In the genomic region with DNA sequence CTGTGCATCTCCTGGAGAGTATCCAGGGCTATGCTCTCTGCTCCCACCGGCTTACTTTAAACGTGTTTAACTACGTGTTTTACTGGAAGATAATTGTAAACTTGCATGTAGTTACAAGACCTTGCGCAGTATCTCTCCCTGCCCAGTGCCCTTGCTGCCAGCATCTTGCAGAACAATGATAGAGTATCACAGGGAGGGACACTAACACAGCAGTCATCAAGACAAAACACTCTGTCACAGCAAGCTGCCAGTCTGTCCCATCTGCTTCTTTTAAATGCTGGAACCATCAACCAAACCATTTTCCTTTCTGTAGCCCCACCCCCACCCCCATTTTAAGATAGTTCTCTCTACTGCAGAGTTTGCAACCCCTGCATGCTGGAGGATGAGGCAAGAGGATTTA, we compare ENCODE assay signal across 14 mouse cellular contexts. TPM values are rescaled to one million over a fixed set of nuclear protein-coding genes. Genes with fewer than 3 reads are reported as not detected.
A peak's percentile ranks its signal among the peaks of the same experiment; 100 is the strongest.
DNase-seq lines count a peak whose midpoint lies in the region; ATAC-seq and TF ChIP-seq lines count a peak whose summit lies in the region.
"Had no signal": no experiment of that assay in that cellular context is flagged by ENCODE, and none has a peak within 500 bp of the region (broad histone marks: within the 10 kb centered on the region; RNA-seq: fewer than 3 reads in every experiment).

No protein-coding gene starts in this region.

- H3K4me2 ChIP-seq in hindbrain, embryonic 11.5 days (replicated peaks; ENCODE audit: low read depth, low read length): no peak overlapping the region
- H3K4me2 ChIP-seq in midbrain, postnatal 0 days (ENCODE audit: low read depth, low read length, poor library complexity, severe bottlenecking): no peak overlapping the region
- H3K4me2 ChIP-seq in midbrain, embryonic 14.5 days (ENCODE audit: low read length): no peak overlapping the region
- peak overlapping the region; percentile 32 for H3K4me2 ChIP-seq in liver, embryonic 12.5 days
- H3K4me2 ChIP-seq: embryonic facial prominence, embryonic 15.5 days had no signal

- H3K9ac ChIP-seq in hindbrain, embryonic 11.5 days (ENCODE audit: low read depth, low read length): no peak overlapping the region
- H3K9ac ChIP-seq in midbrain, postnatal 0 days (replicated peaks; ENCODE audit: low read length, poor library complexity, severe bottlenecking): no peak overlapping the region
- no peak overlapping the region for H3K9ac ChIP-seq in midbrain, embryonic 14.5 days (replicated peaks; ENCODE audit: low read length)
- peak overlapping the region; percentile 46; the same call in 1 of the 2 replicates for H3K9ac ChIP-seq in liver, embryonic 12.5 days
- H3K9ac ChIP-seq: embryonic facial prominence, embryonic 15.5 days had no signal

- no peak for DNase-seq in hindbrain, embryonic 10.5 days (ENCODE audit: low spot score)
- DNase-seq in hindbrain, embryonic 11.5 days (ENCODE audit: low spot score): no peak
- DNase-seq in midbrain, postnatal 0 days (ENCODE audit: low spot score): peak; percentile 47
- DNase-seq in midbrain, embryonic 14.5 days: no peak
- no peak for DNase-seq in left cerebral cortex, postnatal 25 days (ENCODE audit: low spot score in 2 of 2)
- no peak for DNase-seq in spleen, postnatal 36 days (ENCODE audit: low spot score in 2 of 2)
- no peak for DNase-seq in retina, embryonic 14.5 days (ENCODE audit: low spot score)
- DNase-seq: cerebellum, adult 11-12 months; heart, adult 18-20 months; lung, postnatal 36 days; spleen, adult 18-20 months had no signal

- 75% methylated on average over 4 of the region's 4 CpGs for WGBS in hindbrain, embryonic 10.5 days
- 56% methylated on average over 4 of the region's 4 CpGs for WGBS in hindbrain, embryonic 11.5 days
- WGBS in midbrain, postnatal 0 days: 73% methylated on average over 4 of the region's 4 CpGs
- 75% methylated on average over 4 of the region's 4 CpGs for WGBS in midbrain, embryonic 14.5 days
- 22% methylated on average over 4 of the region's 4 CpGs for WGBS in liver, embryonic 12.5 days (ENCODE audit: insufficient replicate concordance)

- no peak overlapping the region for H3K4me3 ChIP-seq in hindbrain, embryonic 10.5 days
- H3K4me3 ChIP-seq in hindbrain, embryonic 11.5 days (ENCODE audit: low read depth, low read length): no peak overlapping the region
- H3K4me3 ChIP-seq in midbrain, postnatal 0 days (ENCODE audit: low read depth, low read length): no peak overlapping the region
- H3K4me3 ChIP-seq in midbrain, embryonic 14.5 days (replicated peaks; ENCODE audit: low read depth, low read length): no peak overlapping the region
- H3K4me3 ChIP-seq in liver, embryonic 12.5 days: no peak overlapping the region
- H3K4me3 ChIP-seq: embryonic facial prominence, embryonic 15.5 days had no signal

- H3K4me1 ChIP-seq in hindbrain, embryonic 10.5 days (replicated peaks): peaks cover 21% of the 10 kb centered on the region
- no peaks in the 10 kb centered on the region for H3K4me1 ChIP-seq in hindbrain, embryonic 11.5 days (replicated peaks; ENCODE audit: control insufficient read depth, insufficient read depth, low read length)
- no peaks in the 10 kb centered on the region for H3K4me1 ChIP-seq in midbrain, postnatal 0 days (ENCODE audit: insufficient read depth, low read length)
- 0 out of 2 replicates have a peak, but pooled peaks cover 5% of the 10 kb centered on the region for H3K4me1 ChIP-seq in midbrain, embryonic 14.5 days (ENCODE audit: control insufficient read depth, insufficient read depth, low read length)
- H3K4me1 ChIP-seq in liver, embryonic 12.5 days: peaks cover 99% of the 10 kb centered on the region

- TF ChIP-seq CTCF in midbrain, postnatal 0 days (IDR thresholded peaks at IDR 0.05): no peak

- no peaks in the 10 kb centered on the region for H3K9me3 ChIP-seq in hindbrain, embryonic 10.5 days
- no peaks in the 10 kb centered on the region for H3K9me3 ChIP-seq in hindbrain, embryonic 11.5 days (ENCODE audit: control insufficient read depth, low read length)
- H3K9me3 ChIP-seq in midbrain, postnatal 0 days (ENCODE audit: low read length): no peaks in the 10 kb centered on the region
- H3K9me3 ChIP-seq in midbrain, embryonic 14.5 days (ENCODE audit: control insufficient read depth, low read length): no peaks in the 10 kb centered on the region
- no peaks in the 10 kb centered on the region for H3K9me3 ChIP-seq in liver, embryonic 12.5 days (replicated peaks)
- H3K9me3 ChIP-seq: embryonic facial prominence, embryonic 15.5 days had no signal

- peaks cover 19% of the 10 kb centered on the region for H3K27me3 ChIP-seq in hindbrain, embryonic 10.5 days (ENCODE audit: insufficient read depth, poor library complexity, severe bottlenecking)
- H3K27me3 ChIP-seq in hindbrain, embryonic 11.5 days (ENCODE audit: control insufficient read depth, insufficient read depth, low read length): no peaks in the 10 kb centered on the region
- H3K27me3 ChIP-seq in midbrain, postnatal 0 days (ENCODE audit: insufficient read depth, low read length): 0 out of 2 replicates have a peak, but pooled peaks cover 4% of the 10 kb centered on the region
- H3K27me3 ChIP-seq in midbrain, embryonic 14.5 days (ENCODE audit: control insufficient read depth, insufficient read depth, low read length): no peaks in the 10 kb centered on the region
- H3K27me3 ChIP-seq in liver, embryonic 12.5 days (replicated peaks): no peaks in the 10 kb centered on the region
- H3K27me3 ChIP-seq: embryonic facial prominence, embryonic 15.5 days had no signal

- no peaks in the 10 kb centered on the region for H3K36me3 ChIP-seq in hindbrain, embryonic 10.5 days
- no peaks in the 10 kb centered on the region for H3K36me3 ChIP-seq in hindbrain, embryonic 11.5 days (ENCODE audit: control insufficient read depth, insufficient read depth, low read length)
- H3K36me3 ChIP-seq in midbrain, postnatal 0 days (ENCODE audit: insufficient read depth, low read length): no peaks in the 10 kb centered on the region
- H3K36me3 ChIP-seq in midbrain, embryonic 14.5 days (ENCODE audit: control insufficient read depth, insufficient read depth, low read length): no peaks in the 10 kb centered on the region
- H3K36me3 ChIP-seq in liver, embryonic 12.5 days: no peaks in the 10 kb centered on the region
- H3K36me3 ChIP-seq: embryonic facial prominence, embryonic 15.5 days had no signal

- ATAC-seq in hindbrain, embryonic 11.5 days (ENCODE audit: low FRiP score): no peak
- no peak for ATAC-seq in midbrain, postnatal 0 days (ENCODE audit: low FRiP score)
- no peak for ATAC-seq in midbrain, embryonic 14.5 days (ENCODE audit: low FRiP score, low TSS enrichment)
- peak; percentile 74 for ATAC-seq in liver, embryonic 12.5 days
- ATAC-seq: intestine, postnatal 0 days had no signal

- peak overlapping the region; percentile 13; the same call in 1 of the 2 replicates for H3K27ac ChIP-seq in hindbrain, embryonic 10.5 days
- no peak overlapping the region for H3K27ac ChIP-seq in hindbrain, embryonic 11.5 days (ENCODE audit: low read depth, low read length)
- no peak overlapping the region for H3K27ac ChIP-seq in midbrain, postnatal 0 days (ENCODE audit: low read depth, low read length)
- no peak overlapping the region for H3K27ac ChIP-seq in midbrain, embryonic 14.5 days (replicated peaks; ENCODE audit: low read depth, low read length)
- H3K27ac ChIP-seq in liver, embryonic 12.5 days: peak overlapping the region; percentile 85
- H3K27ac ChIP-seq: embryonic facial prominence, embryonic 15.5 days had no signal

- intact Hi-C loops in left cerebral cortex, postnatal 25 days (cut with DNase I): no loop called here

RNA-seq across cellular contexts. Expression of gene Syne3, which starts 6.6 kb away (rescaled TPM):
- 0.09 and 0.15 TPM in 2 replicates for polyA plus RNA-seq in hindbrain, embryonic 10.5 days (2016; fragmentation: Nextera tagmentation; extraction: Ambion mirVana)
- polyA plus RNA-seq in hindbrain, embryonic 11.5 days (2014; fragmentation: Nextera tagmentation; extraction: Ambion mirVana): 0.11 and 0.13 TPM in 2 replicates
- 0.93 and 1.4 TPM in 2 replicates for total RNA-seq in midbrain, postnatal 0 days (2014; rRNA removed)
- 0.44 and 0.85 TPM in 2 replicates for polyA plus RNA-seq in midbrain, postnatal 0 days (2015; fragmentation: Nextera tagmentation; extraction: Ambion mirVana)
- 0.04 TPM in 1 of 2 replicates, not detected in the other for polyA plus RNA-seq in midbrain, embryonic 14.5 days (2014; fragmentation: Nextera tagmentation; extraction: Ambion mirVana)
- polyA plus RNA-seq in liver, embryonic 12.5 days (2016; fragmentation: Nextera tagmentation; extraction: Ambion mirVana): 2.1 and 2.5 TPM in 2 replicates
- 1 to 10 TPM in 1 of 2 experiments, under 1 TPM in 1; 0.98 to 1.3 TPM for total RNA-seq in left cerebral cortex, postnatal 25 days (2021)

RNA-seq across cellular contexts. Expression of gene Glrx5, which starts 16.3 kb away (rescaled TPM):
- 230 and 235 TPM in 2 replicates for polyA plus RNA-seq in hindbrain, embryonic 10.5 days (2016; fragmentation: Nextera tagmentation; extraction: Ambion mirVana)
- polyA plus RNA-seq in hindbrain, embryonic 11.5 days (2014; fragmentation: Nextera tagmentation; extraction: Ambion mirVana): 179 and 198 TPM in 2 replicates
- 35.8 and 50.9 TPM in 2 replicates for total RNA-seq in midbrain, postnatal 0 days (2014; rRNA removed)
- 175 and 185 TPM in 2 replicates for polyA plus RNA-seq in midbrain, postnatal 0 days (2015; fragmentation: Nextera tagmentation; extraction: Ambion mirVana)
- polyA plus RNA-seq in midbrain, embryonic 14.5 days (2014; fragmentation: Nextera tagmentation; extraction: Ambion mirVana): 171 and 175 TPM in 2 replicates
- 719 and 730 TPM in 2 replicates for polyA plus RNA-seq in liver, embryonic 12.5 days (2016; fragmentation: Nextera tagmentation; extraction: Ambion mirVana)
- total RNA-seq in left cerebral cortex, postnatal 25 days (2021): 10 to 100 TPM; 50.8 to 53.6 TPM

Comparison
In these comparisons a context has a peak if more than half of its experiments do, and no peak if none do; other contexts are left out.
1. H3K27ac ChIP-seq: peak in hindbrain, embryonic 10.5 days (single experiment) and liver, embryonic 12.5 days (single experiment); none in hindbrain, embryonic 11.5 days (single experiment), midbrain, postnatal 0 days (single experiment) and midbrain, embryonic 14.5 days (single experiment).